Mouse (Mus musculus): ENCODE measurements around the gene Cyp2j13. TPM values are rescaled to one million over a fixed set of nuclear protein-coding genes. Genes with fewer than 3 reads are reported as not detected.

The Cyp2j13 gene
- total and polyA plus RNA-seq, 3 experiments, result not detected

DNA sequence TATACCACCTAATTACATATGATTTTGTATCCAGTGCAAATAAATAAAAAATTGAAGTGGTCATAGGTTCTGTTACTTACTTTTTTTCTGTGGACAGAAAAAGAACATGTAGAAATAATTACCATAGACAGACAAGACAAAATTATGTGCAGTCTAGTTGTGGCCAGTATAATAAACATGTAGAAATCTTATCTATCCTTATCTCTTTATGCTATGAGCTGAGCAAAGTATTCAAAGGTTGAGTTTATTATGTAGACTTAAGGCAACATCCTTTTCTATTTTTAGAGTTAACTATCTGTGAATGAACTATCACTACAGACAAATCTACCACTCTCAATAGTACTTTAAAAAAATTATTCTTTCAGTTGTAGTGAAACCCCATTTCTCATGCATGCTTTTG lies 962 bp upstream of the Cyp2j13 start:
- DNase-seq (ENCODE audit: low read depth, low spot score), result no peak

DNA sequence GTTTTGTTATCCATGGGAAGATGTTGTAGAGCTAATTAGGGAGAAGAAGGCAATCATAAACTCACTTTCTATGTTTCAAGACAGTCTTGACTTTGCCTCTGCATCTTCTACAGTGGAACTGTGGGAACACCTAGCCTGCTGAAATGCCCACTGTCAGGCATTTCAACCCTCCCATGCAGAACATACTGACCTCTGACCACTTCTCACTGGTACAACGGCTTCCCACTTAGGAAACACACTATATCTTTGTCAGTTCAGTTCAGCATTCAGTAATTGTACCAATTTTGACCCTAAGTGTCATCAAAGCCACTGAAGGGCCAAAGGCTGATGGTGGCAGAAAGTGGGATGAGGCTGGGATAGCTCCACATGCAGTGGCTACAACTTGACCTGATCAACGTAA lies 15.3 kb downstream of the Cyp2j13 start:
- H3K79me2 ChIP-seq (ENCODE audit: control insufficient read depth, insufficient read depth, low read length, poor library complexity), result no peaks in the 10 kb centered on the region
- H3K9ac ChIP-seq (ENCODE audit: control insufficient read depth, low read depth, low read length, poor library complexity, severe bottlenecking), result no peak overlapping the region
- no peak for DNase-seq (ENCODE audit: low read depth, low spot score)
- H3K27me3 ChIP-seq (ENCODE audit: control insufficient read depth in 1 of 2, insufficient read depth in 2 of 2, low read length in 2 of 2), result no peaks in the 10 kb centered on the region
- no peaks in the 10 kb centered on the region for H3K36me3 ChIP-seq (ENCODE audit: control insufficient read depth in 1 of 2, insufficient read depth in 2 of 2, low read length in 2 of 2)
- H3K9me3 ChIP-seq (replicated peaks; ENCODE audit: insufficient read depth, low read length), result no peaks in the 10 kb centered on the region
- TF ChIP-seq KAT2A (conservative IDR thresholded peaks at IDR 0.05; ENCODE audit: low read depth, low read length) (no peak), MAX (IDR thresholded peaks at IDR 0.05; ENCODE audit: low read length) (no peak), CHD2 (IDR thresholded peaks at IDR 0.05; ENCODE audit: low read length) (no peak), MYC (IDR thresholded peaks at IDR 0.05; ENCODE audit: low read depth, low read length) (no peak), MXI1 (IDR thresholded peaks at IDR 0.05; ENCODE audit: low read depth, low read length) (no peak), GABPA (IDR thresholded peaks at IDR 0.05; ENCODE audit: low read depth, low read length) (no peak), TAL1 (IDR thresholded peaks at IDR 0.05; ENCODE audit: low read length) (no peak), MAFK (IDR thresholded peaks at IDR 0.05; ENCODE audit: borderline replicate concordance, low read depth, low read length) (no peak), ETS1 (IDR thresholded peaks at IDR 0.05; ENCODE audit: low read depth, low read length) (no peak), SIN3A (IDR thresholded peaks at IDR 0.05; ENCODE audit: low read length) (no peak), ZMIZ1 (IDR thresholded peaks at IDR 0.05; ENCODE audit: low read depth, low read length) (no peak), SMC3 (IDR thresholded peaks at IDR 0.05; ENCODE audit: low read depth, low read length) (no peak)
- H3K4me1 ChIP-seq (ENCODE audit: control insufficient read depth in 1 of 2, insufficient read depth in 2 of 2, low read length in 2 of 2), result no peaks in the 10 kb centered on the region
- H3K27ac ChIP-seq (ENCODE audit: control insufficient read depth, low read depth, low read length), result no peak overlapping the region
- H3K4me3 ChIP-seq (ENCODE audit: control insufficient read depth in 1 of 2, insufficient read depth in 1 of 2, low read depth in 2 of 2, low read length in 2 of 2), result no peak overlapping the region

More for the DNA sequence above, 962 bp upstream of the Cyp2j13 start:
- TF ChIP-seq TBP (IDR thresholded peaks at IDR 0.05; ENCODE audit: low read depth, low read length) (no peak), NELFE (IDR thresholded peaks at IDR 0.05; ENCODE audit: low read depth, low read length) (no peak), ETS1 (IDR thresholded peaks at IDR 0.05; ENCODE audit: low read depth, low read length) (no peak), JUND (IDR thresholded peaks at IDR 0.05; ENCODE audit: low read depth, low read length) (no peak), ZC3H11A (IDR thresholded peaks at IDR 0.05; ENCODE audit: low read depth, low read length) (no peak), POLR2AphosphoS5 (IDR thresholded peaks at IDR 0.05; ENCODE audit: borderline replicate concordance, low read depth, low read length) (no peak), SMC3 (IDR thresholded peaks at IDR 0.05; ENCODE audit: low read depth, low read length) (no peak), RAD21 (IDR thresholded peaks at IDR 0.05; ENCODE audit: low read depth, low read length) (no peak), GABPA (IDR thresholded peaks at IDR 0.05; ENCODE audit: low read depth, low read length) (no peak)
- H3K36me3 ChIP-seq (ENCODE audit: control insufficient read depth in 1 of 2, insufficient read depth in 2 of 2, low read length in 2 of 2), result no peaks in the 10 kb centered on the region
- no peak overlapping the region for H3K9ac ChIP-seq (ENCODE audit: control insufficient read depth, low read depth, low read length, poor library complexity, severe bottlenecking)
- H3K4me3 ChIP-seq (ENCODE audit: control insufficient read depth in 1 of 2, insufficient read depth in 1 of 2, low read depth in 2 of 2, low read length in 2 of 2), result no peak overlapping the region
- H3K79me2 ChIP-seq (ENCODE audit: control insufficient read depth, insufficient read depth, low read length, poor library complexity), result no peaks in the 10 kb centered on the region
- H3K27ac ChIP-seq (ENCODE audit: control insufficient read depth, low read depth, low read length), result no peak overlapping the region
- H3K27me3 ChIP-seq (ENCODE audit: control insufficient read depth in 1 of 2, insufficient read depth in 2 of 2, low read length in 2 of 2), result no peaks in the 10 kb centered on the region
- no peaks in the 10 kb centered on the region for H3K4me1 ChIP-seq (ENCODE audit: control insufficient read depth in 1 of 2, insufficient read depth in 2 of 2, low read length in 2 of 2)
- no peaks in the 10 kb centered on the region for H3K9me3 ChIP-seq (replicated peaks; ENCODE audit: insufficient read depth, low read length)

Measured in MEL (cell line).